Comparison of ENCODE assay signal across 17 mouse cellular contexts in genomic region chr10:95246696-95247095, GRCm38 (mm10).
"Had no signal": no experiment of that assay in that cellular context is flagged by ENCODE, and none has a peak within 500 bp of the region (broad histone marks: within the 10 kb centered on the region; RNA-seq: fewer than 3 reads in every experiment).

No protein-coding gene starts in this region.

- DNase-seq: liver, postnatal 0 days; lung, adult 2 months; lung, postnatal 10 days; lung, postnatal 36 days; right cerebral cortex, postnatal 14 days; thymus, adult 2 months; thymus, postnatal 14 days; thymus, postnatal 36 days had no signal

- H3K9ac ChIP-seq: liver, embryonic 15.5 days; liver, postnatal 0 days; midbrain, embryonic 13.5 days; midbrain, embryonic 15.5 days; neural tube, embryonic 12.5 days; stomach, embryonic 15.5 days had no signal

- H3K9me3 ChIP-seq: liver, embryonic 15.5 days; megakaryocyte, embryonic 14.5 days; midbrain, embryonic 13.5 days; midbrain, embryonic 15.5 days; neural tube, embryonic 12.5 days; stomach, embryonic 15.5 days had no signal

- H3K27me3 ChIP-seq: liver, embryonic 15.5 days; midbrain, embryonic 13.5 days; midbrain, embryonic 15.5 days; neural tube, embryonic 12.5 days; stomach, embryonic 15.5 days had no signal

- H3K36me3 ChIP-seq: liver, embryonic 15.5 days; midbrain, embryonic 13.5 days; midbrain, embryonic 15.5 days; neural tube, embryonic 12.5 days; stomach, embryonic 15.5 days had no signal

- H3K27ac ChIP-seq: liver, embryonic 15.5 days; macrophage; midbrain, embryonic 15.5 days; neural tube, embryonic 12.5 days; stomach, embryonic 15.5 days; stomach, postnatal 0 days had no signal

- ATAC-seq: liver, postnatal 0 days; midbrain, embryonic 13.5 days; midbrain, embryonic 15.5 days had no signal

- H3K4me1 ChIP-seq: liver, embryonic 15.5 days; stomach, embryonic 15.5 days had no signal

- H3K4me3 ChIP-seq: liver, embryonic 15.5 days; megakaryocyte, embryonic 14.5 days; midbrain, embryonic 13.5 days; midbrain, embryonic 15.5 days; neural tube, embryonic 12.5 days; stomach, embryonic 15.5 days had no signal

- H3K4me2 ChIP-seq: liver, embryonic 15.5 days; midbrain, embryonic 11.5 days; midbrain, embryonic 13.5 days; midbrain, embryonic 15.5 days; neural tube, embryonic 12.5 days; stomach, embryonic 15.5 days had no signal
